Mouse (Mus musculus): ENCODE measurements around the gene Pbx4.

- TF ChIP-seq USF1 (IDR thresholded peaks at IDR 0.05; ENCODE audit: low read depth, low read length), result no peak
- TF ChIP-seq SMC3 (IDR thresholded peaks at IDR 0.05; ENCODE audit: low read depth, low read length), result no peak
- no peak for TF ChIP-seq CTCF (conservative IDR thresholded peaks at IDR 0.05 in 1 of 2, IDR thresholded peaks at IDR 0.05 in 1 of 2; ENCODE audit: low read depth in 2 of 2, low read length in 2 of 2)
- no peak for TF ChIP-seq EP300 (IDR thresholded peaks at IDR 0.05; ENCODE audit: low read length)
- no peak for TF ChIP-seq NRF1 (IDR thresholded peaks at IDR 0.05; ENCODE audit: low read depth, low read length)
- no peak for TF ChIP-seq ZKSCAN1 (IDR thresholded peaks at IDR 0.05; ENCODE audit: borderline replicate concordance, low read depth, low read length)
- no peak for TF ChIP-seq TCF12 (IDR thresholded peaks at IDR 0.05; ENCODE audit: low read depth, low read length)
- TF ChIP-seq CHD1 (IDR thresholded peaks at IDR 0.05; ENCODE audit: low read depth, low read length), result no peak
- no peak for TF ChIP-seq POLR2A (IDR thresholded peaks at IDR 0.05; ENCODE audit: low read depth, low read length)
- TF ChIP-seq NELFE (IDR thresholded peaks at IDR 0.05; ENCODE audit: low read depth, low read length), result no peak
- no peak for TF ChIP-seq ZNF384 (IDR thresholded peaks at IDR 0.05; ENCODE audit: low read depth, low read length)
- no peak for TF ChIP-seq POLR2AphosphoS2 (IDR thresholded peaks at IDR 0.05; ENCODE audit: low read depth, low read length)
- TF ChIP-seq MYC (IDR thresholded peaks at IDR 0.05; ENCODE audit: low read depth, low read length), result no peak
- no peak for TF ChIP-seq MAFK (IDR thresholded peaks at IDR 0.05; ENCODE audit: insufficient replicate concordance, low read length)
Observed at GRCm38 (mm10) chr8:69789105-69789504, 43.2 kb upstream of the Pbx4 start.

All from CH12.LX (cell line).